Mouse (Mus musculus): ENCODE data around the gene Bbox1.

GRCm38 (mm10) chr2:110313305-110313824, 995 bp downstream of the Bbox1 start:
- no peak for TF ChIP-seq MYOG (IDR thresholded peaks at IDR 0.05; ENCODE audit: control insufficient read depth in 1 of 3, insufficient read depth in 1 of 3, insufficient read length in 2 of 3, low read depth in 2 of 3)
- no peak for TF ChIP-seq POLR2A (IDR thresholded peaks at IDR 0.05; ENCODE audit: insufficient read length, low read depth)
- TF ChIP-seq USF1 (IDR thresholded peaks at IDR 0.05; ENCODE audit: low read depth) = no peak
- no peak for TF ChIP-seq MAX (IDR thresholded peaks at IDR 0.05; ENCODE audit: low read depth)
- TF ChIP-seq SRF (IDR thresholded peaks at IDR 0.05; ENCODE audit: control insufficient read depth, insufficient read length, low read depth) = no peak
- no peak for TF ChIP-seq TCF3 (IDR thresholded peaks at IDR 0.05; ENCODE audit: insufficient read length, low read depth)
- TF ChIP-seq MYOD1 (IDR thresholded peaks at IDR 0.05; ENCODE audit: control insufficient read depth in 1 of 3, insufficient read length in 2 of 3, low read depth in 2 of 3) = no peak
- TF ChIP-seq CEBPB (IDR thresholded peaks at IDR 0.05; ENCODE audit: insufficient read depth, poor library complexity, severe bottlenecking) = no peak
- TF ChIP-seq TCF12 (IDR thresholded peaks at IDR 0.05; ENCODE audit: insufficient read depth, poor library complexity, severe bottlenecking) = no peak
- TF ChIP-seq POLR2AphosphoS2 (IDR thresholded peaks at IDR 0.05; ENCODE audit: insufficient read length, low read depth) = no peak
- no peak for TF ChIP-seq E2F4 (IDR thresholded peaks at IDR 0.05; ENCODE audit: insufficient read depth)
- no peak for TF ChIP-seq REST (IDR thresholded peaks at IDR 0.05; ENCODE audit: insufficient read depth, insufficient read length)

Data from myocyte (in vitro differentiated cells).